15 mouse cellular contexts compared by ENCODE assay signal in the genomic region with DNA sequence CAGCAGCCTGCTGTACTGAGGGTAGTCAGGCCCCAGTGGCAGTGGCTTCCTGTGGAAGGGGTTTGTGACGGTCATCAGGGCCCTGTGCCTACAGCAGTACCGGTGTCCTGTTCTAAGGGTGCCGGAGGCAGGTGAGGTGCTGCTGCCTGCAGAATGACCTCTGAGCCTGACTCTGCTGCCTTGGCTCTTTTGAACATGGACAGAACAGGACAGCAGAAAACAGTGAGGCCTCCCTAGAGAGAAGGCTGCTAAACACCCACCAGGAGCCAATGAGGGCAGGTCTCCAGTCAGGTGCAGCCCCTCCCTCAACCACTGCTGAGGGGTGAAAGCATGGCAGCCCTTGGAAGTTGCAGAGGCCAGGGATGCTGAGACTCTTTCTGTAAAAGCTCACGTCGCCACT. TPM values are rescaled to one million over a fixed set of nuclear protein-coding genes. Genes with fewer than 3 reads are reported as not detected.
DNase-seq lines count a peak whose midpoint lies in the region; ATAC-seq lines count a peak whose summit lies in the region.
"Had no signal": no experiment of that assay in that cellular context is flagged by ENCODE, and none has a peak within 500 bp of the region (broad histone marks: within the 10 kb centered on the region; RNA-seq: fewer than 3 reads in every experiment).

No protein-coding gene starts in this region.

- H3K36me3 ChIP-seq in heart, embryonic 13.5 days: peaks cover 59% of the 10 kb centered on the region

- 83% methylated on average over 5 of the region's 5 CpGs for WGBS in heart, embryonic 13.5 days

- H3K9ac ChIP-seq in heart, embryonic 13.5 days: peak overlapping the region; percentile 2
- H3K9ac ChIP-seq: embryonic facial prominence, embryonic 12.5 days; forebrain, postnatal 0 days; hindbrain, embryonic 12.5 days; liver, embryonic 12.5 days; neural tube, embryonic 12.5 days had no signal

- DNase-seq in adrenal gland, adult 8-10 months: peak; percentile 1
- no peak for DNase-seq in adrenal gland, postnatal 4 days (ENCODE audit: low spot score in 2 of 2)
- DNase-seq in heart, adult 9 months (ENCODE audit: low spot score in 2 of 2): no peak
- DNase-seq in lung, postnatal 10 days: peak; percentile 3
- no peak for DNase-seq in lung, postnatal 25 days (ENCODE audit: low spot score)
- peak; percentile 3 to 7 for DNase-seq in kidney, postnatal 4 days
- DNase-seq in right cerebral cortex, adult 18-20 months: no peak
- DNase-seq: forebrain, postnatal 0 days; lung, postnatal 14 days; midbrain, embryonic 14.5 days had no signal

- no peak overlapping the region for H3K4me3 ChIP-seq in heart, embryonic 13.5 days
- H3K4me3 ChIP-seq: embryonic facial prominence, embryonic 12.5 days; hindbrain, embryonic 12.5 days; liver, embryonic 12.5 days; neural tube, embryonic 12.5 days had no signal

- no peak overlapping the region for H3K4me2 ChIP-seq in heart, embryonic 13.5 days
- H3K4me2 ChIP-seq: embryonic facial prominence, embryonic 12.5 days; hindbrain, embryonic 12.5 days; liver, embryonic 12.5 days; neural tube, embryonic 12.5 days had no signal

- H3K27ac ChIP-seq in heart, embryonic 13.5 days (replicated peaks): peak overlapping the region; percentile 57
- H3K27ac ChIP-seq: embryonic facial prominence, embryonic 12.5 days; hindbrain, embryonic 12.5 days; liver, embryonic 12.5 days; neural tube, embryonic 12.5 days had no signal

- H3K27me3 ChIP-seq in heart, embryonic 13.5 days (replicated peaks): no peaks in the 10 kb centered on the region
- H3K27me3 ChIP-seq: embryonic facial prominence, embryonic 12.5 days; hindbrain, embryonic 12.5 days; liver, embryonic 12.5 days; neural tube, embryonic 12.5 days had no signal

- ATAC-seq in heart, embryonic 13.5 days (ENCODE audit: extremely low read depth, insufficient number of reproducible peaks, low FRiP score, low TSS enrichment): no peak
- ATAC-seq: forebrain, postnatal 0 days; liver, embryonic 12.5 days had no signal

- H3K9me3 ChIP-seq in heart, embryonic 13.5 days: no peaks in the 10 kb centered on the region
- H3K9me3 ChIP-seq: embryonic facial prominence, embryonic 12.5 days; hindbrain, embryonic 12.5 days; liver, embryonic 12.5 days; neural tube, embryonic 12.5 days had no signal

- H3K4me1 ChIP-seq in heart, embryonic 13.5 days: peaks cover 14% of the 10 kb centered on the region
- H3K4me1 ChIP-seq: hindbrain, embryonic 12.5 days; neural tube, embryonic 12.5 days had no signal

RNA-seq across cellular contexts. Expression of gene Lgals3bp, which starts 4.6 kb away (rescaled TPM):
- 100 to 1,000 TPM in 2 of 4 experiments, 10 to 100 TPM in 2; 88.8 to 112 (median 98.8) TPM for total RNA-seq in adrenal gland, adult 8-10 months (2022)
- 10 to 100 TPM; 60.6 to 61.6 TPM for total RNA-seq in adrenal gland, postnatal 4 days (2021)
- 7.3 and 8.8 TPM in 2 replicates for polyA plus RNA-seq in heart, embryonic 13.5 days (2015; fragmentation: Nextera tagmentation; extraction: Ambion mirVana)

RNA-seq across cellular contexts. Expression of gene Cant1, which starts 12.4 kb away (rescaled TPM):
- 10 to 100 TPM; 36.8 to 39.6 (median 37.9) TPM for total RNA-seq in adrenal gland, adult 8-10 months (2022)
- 10 to 100 TPM; 33.7 to 36.5 TPM for total RNA-seq in adrenal gland, postnatal 4 days (2021)
- 18.9 and 19.1 TPM in 2 replicates for polyA plus RNA-seq in heart, embryonic 13.5 days (2015; fragmentation: Nextera tagmentation; extraction: Ambion mirVana)

RNA-seq across cellular contexts. Expression of gene C1qtnf1, which starts 21.5 kb away (rescaled TPM):
- 10 to 100 TPM; 20.4 to 26.2 (median 24.3) TPM for total RNA-seq in adrenal gland, adult 8-10 months (2022)
- 10 to 100 TPM; 25.0 to 33.4 TPM for total RNA-seq in adrenal gland, postnatal 4 days (2021)
- polyA plus RNA-seq in heart, embryonic 13.5 days (2015; fragmentation: Nextera tagmentation; extraction: Ambion mirVana): 5.5 and 7.1 TPM in 2 replicates

RNA-seq across cellular contexts. Expression of gene Timp2, which starts 51.0 kb away (rescaled TPM):
- total RNA-seq in adrenal gland, adult 8-10 months (2022): 100 to 1,000 TPM in 3 of 4 experiments, 10 to 100 TPM in 1; 95.5 to 261 (median 186) TPM
- 100 to 1,000 TPM; 107 to 108 TPM for total RNA-seq in adrenal gland, postnatal 4 days (2021)
- 61.0 and 63.6 TPM in 2 replicates for polyA plus RNA-seq in heart, embryonic 13.5 days (2015; fragmentation: Nextera tagmentation; extraction: Ambion mirVana)

Comparison
In these comparisons a context has a peak if more than half of its experiments do, and no peak if none do; other contexts are left out.
1. DNase-seq: peak in adrenal gland, adult 8-10 months (single experiment), lung, postnatal 10 days (single experiment) and kidney, postnatal 4 days (2 of 2); none in adrenal gland, postnatal 4 days (0 of 2), heart, adult 9 months (0 of 2), lung, postnatal 25 days (single experiment) and right cerebral cortex, adult 18-20 months (single experiment).